Mouse (Mus musculus): ENCODE results near the gene Astn2.

DNA sequence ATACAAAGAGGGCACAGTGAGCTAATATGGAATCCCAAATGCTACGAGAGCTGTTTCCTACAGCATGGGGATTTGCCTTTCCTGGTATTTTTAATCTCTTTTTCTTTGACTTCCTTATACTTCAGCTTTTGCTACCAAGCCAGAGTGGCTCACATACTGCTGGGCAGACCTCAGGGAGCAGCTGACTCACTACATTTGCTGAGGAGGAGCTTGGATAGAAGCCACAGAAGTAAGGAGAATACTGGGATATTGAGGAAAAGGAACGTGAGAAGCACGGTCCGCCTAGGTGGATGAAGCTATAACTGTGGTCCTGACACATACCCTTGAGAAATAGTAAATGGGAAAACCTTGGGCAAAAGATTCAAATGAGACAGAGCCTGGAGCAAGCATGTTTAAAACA is 348.7 kb downstream of the Astn2 start:
- TF ChIP-seq CTCF (IDR thresholded peaks at IDR 0.05 in 2 of 3, conservative IDR thresholded peaks at IDR 0.05 in 1 of 3; ENCODE audit: control insufficient read depth in 1 of 3, insufficient read depth in 1 of 3, low read depth in 2 of 3, low read length in 3 of 3, poor library complexity in 1 of 3, severe bottlenecking in 1 of 3) (no peak), POLR2A (IDR thresholded peaks at IDR 0.05; ENCODE audit: control insufficient read depth in 1 of 2, insufficient read depth in 1 of 2, low read depth in 1 of 2, low read length in 2 of 2, poor library complexity in 1 of 2) (no peak), BHLHE40 (IDR thresholded peaks at IDR 0.05; ENCODE audit: borderline replicate concordance, low read depth, low read length) (no peak), NELFE (IDR thresholded peaks at IDR 0.05; ENCODE audit: low read depth, low read length) (no peak), EP300 (IDR thresholded peaks at IDR 0.05; ENCODE audit: low read depth in 1 of 2, low read length in 2 of 2) (no peak), POLR2AphosphoS2 (IDR thresholded peaks at IDR 0.05; ENCODE audit: low read length) (no peak), USF1 (IDR thresholded peaks at IDR 0.05; ENCODE audit: low read depth, low read length) (no peak), GABPA (IDR thresholded peaks at IDR 0.05; ENCODE audit: low read depth, low read length) (no peak)

All from MEL (cell line).